Mouse (Mus musculus): ENCODE data around the gene Nxf1. TPM values are rescaled to one million over a fixed set of nuclear protein-coding genes. Genes with fewer than 3 reads are reported as not detected.
"Not testable (repeated sequence)": the region's sequence is repeated elsewhere in the genome, so short reads cannot be mapped to it uniquely, and the experiment has no call there.

Gene Nxf1
- polyA plus RNA-seq, 1 experiment from 2014 or later: 152 TPM

DNA sequence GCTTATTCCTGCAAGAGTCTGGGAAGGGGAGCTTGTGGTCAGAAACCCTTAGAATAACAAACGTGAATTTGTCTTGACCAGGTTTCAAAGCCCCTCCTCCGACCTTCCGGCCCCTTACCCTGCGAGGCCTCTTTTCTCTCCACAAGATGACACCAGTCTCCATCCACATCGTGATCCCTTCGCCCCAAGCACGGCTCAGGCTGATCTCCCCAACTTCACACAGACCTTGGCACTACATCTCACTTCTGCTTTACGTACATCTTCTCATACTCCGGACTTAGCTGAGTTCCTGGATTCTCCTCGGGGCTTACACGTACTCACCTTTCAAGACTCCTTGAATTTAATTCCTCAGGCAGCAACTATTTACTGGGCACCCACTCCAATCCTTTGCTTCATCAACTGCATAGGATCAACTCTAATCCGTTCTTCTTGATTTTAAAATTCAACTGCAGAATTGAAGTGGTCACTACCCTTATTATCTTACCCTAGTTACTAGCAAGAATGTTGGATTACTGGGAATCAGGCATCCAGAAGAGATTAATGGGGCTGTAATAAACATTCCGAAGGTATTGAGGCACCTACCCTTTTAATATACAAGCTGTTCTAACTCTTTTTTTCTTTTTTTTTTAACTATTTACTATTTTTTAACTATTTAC, 42.7 kb upstream of the Nxf1 start:
- Histone ChIP-seq H3K9ac (ENCODE audit: low read depth, low read length) (peak overlapping the region; percentile 93), H3K27me3 (replicated peaks; ENCODE audit: control insufficient read depth, insufficient read depth, low read length) (no peaks in the 10 kb centered on the region), H3K4me2 (ENCODE audit: low read depth, low read length) (peak overlapping the region; percentile 73), H3K27ac (replicated peaks; ENCODE audit: low read depth, low read length) (peak overlapping the region; percentile 94), H3K4me1 (ENCODE audit: control insufficient read depth, insufficient read depth, low read length) (peaks cover 19% of the 10 kb centered on the region), H3K4me3 (ENCODE audit: low read depth, low read length) (peak overlapping the region; percentile 89), H3K9me3 (ENCODE audit: control insufficient read depth, low read length) (no peaks in the 10 kb centered on the region), H3K36me3 (ENCODE audit: control insufficient read depth, insufficient read depth, low read length) (peaks cover 32% of the 10 kb centered on the region)
- 7% methylated on average over 13 of the region's 13 CpGs for WGBS
- ATAC-seq (ENCODE audit: low read depth) (peak; percentile 6; the same call in 1 of the 2 replicates), DNase-seq (ENCODE audit: low spot score) (no peak)

- Histone ChIP-seq H3K4me3 (ENCODE audit: low read depth, low read length) (no peak overlapping the region), H3K27ac (replicated peaks; ENCODE audit: low read depth, low read length) (no peak overlapping the region), H3K4me1 (ENCODE audit: control insufficient read depth, insufficient read depth, low read length) (peaks cover 19% of the 10 kb centered on the region), H3K4me2 (ENCODE audit: low read depth, low read length) (no peak overlapping the region), H3K27me3 (replicated peaks; ENCODE audit: control insufficient read depth, insufficient read depth, low read length) (no peaks in the 10 kb centered on the region), H3K9me3 (ENCODE audit: control insufficient read depth, low read length) (no peaks in the 10 kb centered on the region), H3K36me3 (ENCODE audit: control insufficient read depth, insufficient read depth, low read length) (peaks cover 24% of the 10 kb centered on the region), H3K9ac (ENCODE audit: low read depth, low read length) (no peak overlapping the region)
- DNase-seq (ENCODE audit: low spot score): no peak
- WGBS: 71% methylated on average over 10 of the region's 10 CpGs
- no peak for ATAC-seq (ENCODE audit: low read depth)
These were observed 42.0 kb upstream of the Nxf1 start for GRCm38 (mm10) chr19:8714653-8715481.

DNA sequence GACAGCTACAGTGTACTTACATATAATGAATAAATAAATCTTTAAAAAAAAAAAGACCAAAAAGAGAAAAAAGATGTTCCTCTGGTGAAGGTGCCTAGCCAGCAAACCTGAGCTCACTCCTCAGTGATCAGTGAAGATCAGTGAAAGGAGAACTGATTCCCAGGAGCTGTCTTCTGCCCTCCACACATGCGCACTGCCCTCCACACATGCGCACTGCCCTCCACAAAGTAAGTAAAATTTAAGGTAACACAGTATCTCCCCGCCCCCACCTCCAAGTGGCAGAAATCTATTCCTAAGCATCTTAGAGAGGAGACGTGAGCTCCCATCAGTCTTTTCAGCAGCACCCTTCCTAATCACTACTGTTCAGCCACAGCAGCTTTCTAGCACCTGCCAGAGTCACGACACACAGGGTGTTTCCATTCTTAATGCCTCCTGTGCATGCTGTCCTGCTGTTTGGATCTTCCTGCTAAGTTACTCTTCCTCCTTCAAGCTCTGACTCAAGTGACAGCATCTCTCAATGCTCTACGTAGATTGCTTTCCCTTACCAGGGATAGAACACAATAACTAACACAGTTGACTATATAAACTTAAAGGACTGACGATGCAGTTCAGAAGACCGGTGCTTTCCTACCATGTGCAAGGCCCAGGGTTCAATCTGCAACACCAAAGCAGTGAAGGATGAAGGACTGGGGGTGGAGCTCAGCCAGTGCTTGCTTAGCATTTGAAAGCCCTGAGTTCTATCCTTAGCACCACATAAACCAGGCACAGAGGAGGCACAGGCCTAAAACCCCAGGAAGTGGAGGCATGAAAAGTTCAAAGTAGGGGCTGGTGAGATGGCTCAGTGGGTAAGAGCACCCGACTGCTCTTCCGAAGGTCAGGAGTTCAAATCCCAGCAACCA, 40.8 kb upstream of the Nxf1 start:
- H3K4me1 ChIP-seq (ENCODE audit: control insufficient read depth, insufficient read depth, low read length): peaks cover 16% of the 10 kb centered on the region
- no peak for ATAC-seq (ENCODE audit: low read depth)
- no peaks in the 10 kb centered on the region for H3K27me3 ChIP-seq (replicated peaks; ENCODE audit: control insufficient read depth, insufficient read depth, low read length)
- H3K9ac ChIP-seq (ENCODE audit: low read depth, low read length): no peak overlapping the region
- H3K9me3 ChIP-seq (ENCODE audit: control insufficient read depth, low read length): no peaks in the 10 kb centered on the region
- peaks cover 13% of the 10 kb centered on the region; the same call in 1 of the 2 replicates for H3K36me3 ChIP-seq (ENCODE audit: control insufficient read depth, insufficient read depth, low read length)
- H3K27ac ChIP-seq (replicated peaks; ENCODE audit: low read depth, low read length): no peak overlapping the region
- no peak overlapping the region for H3K4me2 ChIP-seq (ENCODE audit: low read depth, low read length)
- WGBS: 72% methylated on average over 10 of the region's 10 CpGs
- no peak for DNase-seq (ENCODE audit: low spot score)
- H3K4me3 ChIP-seq (ENCODE audit: low read depth, low read length): no peak overlapping the region

DNA sequence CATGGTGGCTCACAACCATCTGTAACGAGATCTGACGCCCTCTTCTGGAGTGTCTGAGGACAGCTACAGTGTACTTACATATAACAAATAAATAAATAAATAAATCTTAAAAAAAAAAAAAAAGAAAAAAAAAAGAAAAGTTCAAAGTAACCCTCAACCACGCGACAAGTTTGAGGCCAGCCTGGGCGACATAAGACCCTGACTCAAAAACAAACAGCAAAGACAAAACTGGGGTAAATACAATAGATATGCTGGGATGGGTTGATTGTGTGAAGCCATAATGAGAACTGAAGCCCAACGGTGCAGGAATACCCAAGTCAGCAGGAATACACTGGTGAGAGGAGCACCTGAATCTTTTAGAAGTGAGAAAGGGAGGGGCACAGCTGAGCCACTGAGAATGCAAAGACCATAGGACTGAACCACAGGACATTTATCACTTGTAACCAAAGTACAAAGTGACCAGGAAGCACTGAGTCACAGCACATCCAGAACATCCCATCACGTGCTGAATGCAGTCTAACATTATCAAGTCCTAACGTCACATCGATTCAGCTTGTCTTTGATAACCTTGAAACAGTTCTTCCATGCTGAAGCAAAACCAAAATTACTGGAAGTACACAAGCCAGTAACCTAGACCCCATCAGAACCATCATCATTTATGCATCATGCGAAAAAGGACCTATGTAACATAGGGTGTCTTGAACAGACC, 40.0 kb upstream of the Nxf1 start:
- 77% methylated on average over 8 of the region's 10 CpGs for WGBS
- ATAC-seq (ENCODE audit: low read depth) (no peak), DNase-seq (ENCODE audit: low spot score) (no peak)
- Histone ChIP-seq H3K4me1 (ENCODE audit: control insufficient read depth, insufficient read depth, low read length) (peaks cover 11% of the 10 kb centered on the region), H3K9ac (ENCODE audit: low read depth, low read length) (no peak overlapping the region), H3K27me3 (replicated peaks; ENCODE audit: control insufficient read depth, insufficient read depth, low read length) (no peaks in the 10 kb centered on the region), H3K36me3 (ENCODE audit: control insufficient read depth, insufficient read depth, low read length) (peaks cover 5% of the 10 kb centered on the region; the same call in 1 of the 2 replicates), H3K4me2 (ENCODE audit: low read depth, low read length) (no peak overlapping the region), H3K4me3 (ENCODE audit: low read depth, low read length) (no peak overlapping the region), H3K27ac (replicated peaks; ENCODE audit: low read depth, low read length) (no peak overlapping the region), H3K9me3 (ENCODE audit: control insufficient read depth, low read length) (no peaks in the 10 kb centered on the region)

DNA sequence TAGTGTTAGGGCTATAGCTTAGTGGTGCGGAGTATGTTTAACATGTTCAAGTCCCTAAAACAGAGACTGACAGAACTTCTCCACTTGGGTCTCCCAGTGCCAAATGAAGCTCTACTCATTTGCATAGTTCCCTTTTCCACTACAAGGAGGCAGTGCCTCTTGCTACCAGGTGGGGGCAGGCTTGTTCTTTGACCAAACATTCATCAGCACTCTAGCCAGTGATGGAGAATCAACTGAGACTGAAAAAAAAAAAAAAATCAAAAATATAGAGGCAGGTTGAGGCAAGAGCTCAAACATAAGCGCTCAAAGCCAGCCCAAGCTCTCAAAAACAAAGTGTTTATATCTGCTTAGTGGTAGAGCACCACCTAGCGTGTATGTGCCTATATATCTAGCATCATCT, 38.5 kb upstream of the Nxf1 start:
- H3K36me3 ChIP-seq (ENCODE audit: control insufficient read depth, insufficient read depth, low read length): no peaks in the 10 kb centered on the region
- DNase-seq (ENCODE audit: low spot score) (peak; percentile 68), ATAC-seq (ENCODE audit: low read depth) (no peak)
- no peak overlapping the region for H3K9ac ChIP-seq (ENCODE audit: low read depth, low read length)
- no peak overlapping the region for H3K4me3 ChIP-seq (ENCODE audit: low read depth, low read length)
- 68% methylated on average over 3 of the region's 3 CpGs for WGBS
- no peak overlapping the region for H3K4me2 ChIP-seq (ENCODE audit: low read depth, low read length)
- no peaks in the 10 kb centered on the region for H3K9me3 ChIP-seq (ENCODE audit: control insufficient read depth, low read length)
- peaks cover 8% of the 10 kb centered on the region; the same call in 1 of the 2 replicates for H3K4me1 ChIP-seq (ENCODE audit: control insufficient read depth, insufficient read depth, low read length)
- H3K27ac ChIP-seq (replicated peaks; ENCODE audit: low read depth, low read length): no peak overlapping the region
- no peaks in the 10 kb centered on the region for H3K27me3 ChIP-seq (replicated peaks; ENCODE audit: control insufficient read depth, insufficient read depth, low read length)

GRCm38 (mm10) chr19:8719037-8719436, 37.8 kb upstream of the Nxf1 start:
- H3K9ac ChIP-seq (ENCODE audit: low read depth, low read length); ATAC-seq (ENCODE audit: low read depth); H3K4me2 ChIP-seq (ENCODE audit: low read depth, low read length); DNase-seq (ENCODE audit: low spot score); H3K4me3 ChIP-seq (ENCODE audit: low read depth, low read length); H3K36me3 ChIP-seq (ENCODE audit: control insufficient read depth, insufficient read depth, low read length); H3K9me3 ChIP-seq (ENCODE audit: control insufficient read depth, low read length); H3K27me3 ChIP-seq (replicated peaks; ENCODE audit: control insufficient read depth, insufficient read depth, low read length); H3K27ac ChIP-seq (replicated peaks; ENCODE audit: low read depth, low read length); H3K4me1 ChIP-seq (ENCODE audit: control insufficient read depth, insufficient read depth, low read length): not testable (repeated sequence)

DNA sequence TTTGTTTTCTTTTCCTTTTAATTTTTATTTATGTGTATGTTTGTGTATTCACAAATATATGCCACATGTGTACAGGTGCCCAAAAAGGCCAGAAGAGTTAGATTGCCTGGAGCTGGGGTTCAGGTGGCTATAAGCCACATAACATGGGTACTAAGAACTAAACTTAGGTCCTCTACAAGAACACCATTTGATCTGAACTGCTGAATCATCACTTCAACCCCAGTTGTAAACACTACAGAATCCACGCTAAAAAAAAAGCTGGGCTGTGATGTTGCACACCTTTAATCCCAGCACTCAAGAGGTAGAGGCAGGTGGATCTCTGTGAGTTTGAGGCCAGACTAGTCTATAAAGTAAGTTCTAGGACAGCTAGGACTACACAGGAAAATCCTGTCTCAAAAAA, 35.5 kb upstream of the Nxf1 start:
- Histone ChIP-seq H3K27me3 (replicated peaks; ENCODE audit: control insufficient read depth, insufficient read depth, low read length) (no peaks in the 10 kb centered on the region), H3K9me3 (ENCODE audit: control insufficient read depth, low read length) (no peaks in the 10 kb centered on the region), H3K36me3 (ENCODE audit: control insufficient read depth, insufficient read depth, low read length) (peaks cover 24% of the 10 kb centered on the region), H3K4me1 (ENCODE audit: control insufficient read depth, insufficient read depth, low read length) (peaks cover 18% of the 10 kb centered on the region), H3K9ac (ENCODE audit: low read depth, low read length) (0 out of 2 replicates have a peak overlapping the region, but pooled peaks have one; percentile 94), H3K27ac (replicated peaks; ENCODE audit: low read depth, low read length) (no peak overlapping the region), H3K4me3 (ENCODE audit: low read depth, low read length) (no peak overlapping the region), H3K4me2 (ENCODE audit: low read depth, low read length) (peak overlapping the region; percentile 86)
- DNase-seq (ENCODE audit: low spot score): no peak
- no peak for ATAC-seq (ENCODE audit: low read depth)
- 87% methylated on average over 1 of the region's 1 CpGs for WGBS

DNA sequence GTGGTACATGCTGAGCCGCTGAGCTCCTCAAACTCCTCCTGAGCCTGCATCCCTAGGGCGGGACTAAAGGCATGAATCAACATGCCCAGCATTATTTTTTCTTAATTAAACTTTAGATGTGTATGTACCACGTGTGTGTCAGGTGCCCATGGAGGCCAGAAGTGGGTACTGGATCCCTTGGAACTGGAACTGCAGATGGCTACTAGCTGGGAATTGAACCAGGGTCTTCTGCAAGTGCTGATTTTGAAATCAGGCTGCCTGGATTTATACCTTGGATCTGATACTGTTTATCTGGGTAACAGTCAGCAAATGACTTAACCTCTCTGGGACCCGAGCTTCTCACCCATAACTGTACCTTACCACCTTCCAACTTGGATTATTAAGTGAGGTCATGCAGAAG, 34.9 kb upstream of the Nxf1 start:
- Histone ChIP-seq H3K27ac (replicated peaks; ENCODE audit: low read depth, low read length) (peak overlapping the region; percentile 96; the same call in 1 of the 2 replicates), H3K36me3 (ENCODE audit: control insufficient read depth, insufficient read depth, low read length) (peaks cover 29% of the 10 kb centered on the region), H3K9ac (ENCODE audit: low read depth, low read length) (peak overlapping the region; percentile 94), H3K4me3 (ENCODE audit: low read depth, low read length) (peak overlapping the region; percentile 68), H3K9me3 (ENCODE audit: control insufficient read depth, low read length) (no peaks in the 10 kb centered on the region), H3K27me3 (replicated peaks; ENCODE audit: control insufficient read depth, insufficient read depth, low read length) (no peaks in the 10 kb centered on the region), H3K4me1 (ENCODE audit: control insufficient read depth, insufficient read depth, low read length) (peaks cover 18% of the 10 kb centered on the region), H3K4me2 (ENCODE audit: low read depth, low read length) (peak overlapping the region; percentile 86)
- DNase-seq (ENCODE audit: low spot score): peak; percentile 31
- no peak for ATAC-seq (ENCODE audit: low read depth)
- 58% methylated on average over 4 of the region's 4 CpGs for WGBS

All from embryonic facial prominence, embryonic 14.5 days (tissue).